Mouse (Mus musculus): Measurements from ENCODE around the gene Mrgprb1. TPM values are rescaled to one million over a fixed set of nuclear protein-coding genes. Genes with fewer than 3 reads are reported as not detected.

The Mrgprb1 gene
- not detected for polyA plus RNA-seq (2017; shearing (Covaris generic))

DNA sequence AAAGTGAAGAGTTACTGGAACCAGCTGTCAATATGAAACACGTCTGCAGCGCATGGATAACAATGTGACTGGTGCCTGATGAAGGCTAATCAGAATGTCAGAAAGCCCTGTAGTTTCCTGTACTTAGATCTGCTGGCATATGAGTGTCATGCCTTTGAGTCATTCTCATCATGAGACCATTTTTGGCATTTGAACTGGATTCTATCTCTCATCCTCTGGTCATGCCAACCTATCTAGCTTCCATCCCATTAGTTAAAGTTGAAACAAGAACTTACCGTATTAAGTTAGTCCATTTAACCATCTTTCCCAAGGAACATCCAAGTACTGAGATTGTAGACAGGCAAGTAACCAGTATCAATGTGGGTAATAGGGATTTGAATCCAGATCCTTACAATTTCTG lies at the start of gene Mrgprb1:
Mrgprb1 (minus strand) TSS at position 101 of the 400 bp plus-strand sequence.

DNA sequence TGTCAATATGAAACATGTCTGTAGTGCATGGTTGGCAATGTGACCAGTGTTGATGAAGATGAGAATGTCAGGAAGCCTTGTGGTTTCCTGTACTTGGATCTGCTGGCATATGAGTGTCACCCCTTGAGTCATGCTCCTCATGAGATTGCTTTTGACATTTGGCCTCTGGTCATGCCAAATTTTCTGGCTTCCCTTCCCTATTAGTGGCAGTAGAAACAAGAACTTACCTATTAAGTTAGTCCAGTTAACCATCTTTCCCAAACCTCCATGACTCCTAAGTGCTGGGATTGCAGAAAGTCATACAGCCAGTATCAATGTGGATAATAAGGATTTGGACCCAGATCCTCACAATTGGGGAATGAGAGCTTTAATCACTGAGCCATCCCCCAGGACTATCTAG lies 43.1 kb upstream of the Mrgprb1 start, which contains the start of gene Mrgprx2:
Mrgprx2 (minus strand) TSS at position 101 of the 400 bp plus-strand sequence.

Other genes starting within 250 kb of the Mrgprb1 start
- not detected for gene Mrgprb8, start 67.8 kb downstream of the Mrgprb1 start, polyA plus RNA-seq (2017; shearing (Covaris generic))
- not detected for gene Mrgprx2, start 43.0 kb upstream of the Mrgprb1 start, polyA plus RNA-seq (2017; shearing (Covaris generic))
- gene Mrgprb2, start 101.7 kb upstream of the Mrgprb1 start, polyA plus RNA-seq (2017; shearing (Covaris generic)) = not detected
- gene Mrgprb3, start 187.5 kb upstream of the Mrgprb1 start, polyA plus RNA-seq (2017; shearing (Covaris generic)) = not detected

Data from CD4-positive, CD25-positive, alpha-beta regulatory T cell, adult 9 weeks (primary cell).